Mouse (Mus musculus): ENCODE measurements around the gene Lamc1.
"Not testable (repeated sequence)": the region's sequence is repeated elsewhere in the genome, so short reads cannot be mapped to it uniquely, and the experiment has no call there.

Lamc1 gene

GRCm38 (mm10) chr1:153331206-153331605 is 1.4 kb downstream of the Lamc1 start:
- no peak for DNase-seq (ENCODE audit: low spot score)

GRCm38 (mm10) chr1:153329306-153329705 is 3.3 kb downstream of the Lamc1 start:
- no peak for DNase-seq (ENCODE audit: low spot score)

- DNase-seq (ENCODE audit: low spot score), result no peak
Measured at GRCm38 (mm10) chr1:153327063-153327462, 5.5 kb downstream of the Lamc1 start.

GRCm38 (mm10) chr1:153326226-153326625 is 6.4 kb downstream of the Lamc1 start:
- DNase-seq (ENCODE audit: low spot score), result no peak

GRCm38 (mm10) chr1:153321404-153321803 is 11.2 kb downstream of the Lamc1 start:
- DNase-seq (ENCODE audit: low spot score), result no peak

GRCm38 (mm10) chr1:153320554-153321147 is 11.9 kb downstream of the Lamc1 start:
- DNase-seq (ENCODE audit: low spot score), result no peak

- DNase-seq (ENCODE audit: low spot score), result no peak
Measured at GRCm38 (mm10) chr1:153320121-153320520, 12.5 kb downstream of the Lamc1 start.

GRCm38 (mm10) chr1:153318741-153319140 is 13.8 kb downstream of the Lamc1 start:
- DNase-seq (ENCODE audit: low spot score), result no peak

- no peak for DNase-seq (ENCODE audit: low spot score)
Measured at GRCm38 (mm10) chr1:153318287-153318686, 14.3 kb downstream of the Lamc1 start.

GRCm38 (mm10) chr1:153317486-153318260 is 14.9 kb downstream of the Lamc1 start:
- no peak for DNase-seq (ENCODE audit: low spot score)

- no peak for DNase-seq (ENCODE audit: low spot score)
Measured at GRCm38 (mm10) chr1:153316956-153317355, 15.6 kb downstream of the Lamc1 start.

GRCm38 (mm10) chr1:153316286-153316685 is 16.3 kb downstream of the Lamc1 start:
- no peak for DNase-seq (ENCODE audit: low spot score)

GRCm38 (mm10) chr1:153315121-153315520 is 17.5 kb downstream of the Lamc1 start:
- DNase-seq (ENCODE audit: low spot score), result no peak

GRCm38 (mm10) chr1:153312992-153313391 is 19.6 kb downstream of the Lamc1 start:
- DNase-seq (ENCODE audit: low spot score), result no peak

- no peak for DNase-seq (ENCODE audit: low spot score)
Measured at GRCm38 (mm10) chr1:153310190-153310589, 22.4 kb downstream of the Lamc1 start.

GRCm38 (mm10) chr1:153309310-153309709 is 23.3 kb downstream of the Lamc1 start:
- DNase-seq (ENCODE audit: low spot score), result no peak

GRCm38 (mm10) chr1:153308915-153309296 is 23.7 kb downstream of the Lamc1 start:
- no peak for DNase-seq (ENCODE audit: low spot score)

GRCm38 (mm10) chr1:153308179-153308914 is 24.2 kb downstream of the Lamc1 start:
- DNase-seq (ENCODE audit: low spot score), result no peak

GRCm38 (mm10) chr1:153307509-153308178 is 24.9 kb downstream of the Lamc1 start:
- no peak for DNase-seq (ENCODE audit: low spot score)

- DNase-seq (ENCODE audit: low spot score), result not testable (repeated sequence)
Measured at GRCm38 (mm10) chr1:153305728-153306127, 26.9 kb downstream of the Lamc1 start.

- not testable (repeated sequence) for DNase-seq (ENCODE audit: low spot score)
Measured at GRCm38 (mm10) chr1:153305249-153305648, 27.3 kb downstream of the Lamc1 start.

GRCm38 (mm10) chr1:153299436-153299835 is 33.1 kb downstream of the Lamc1 start:
- DNase-seq (ENCODE audit: low spot score), result not testable (repeated sequence)

All from ovary, postnatal 10 days (tissue).